Mouse (Mus musculus) G1E (cell line): ENCODE measurements around the gene Rhpn2.

ENCODE experiments used
- CTCF ChIP-seq: IDR thresholded peaks from 2 replicates; pipeline ENCODE4 v1.5.1; 2012; ENCODE audit warnings: low read depth, low read length, inconsistent platforms, mixed read lengths
- GATA1 ChIP-seq: IDR thresholded peaks from 2 replicates; pipeline ENCODE4 v1.6.1; 2012; ENCODE audit warnings: borderline replicate concordance, low read length, inconsistent platforms, mixed read lengths
- POLR2AphosphoS5 ChIP-seq: IDR thresholded peaks from 2 replicates; pipeline ENCODE4 v1.6.1; 2012; ENCODE audit warnings: low read depth, low read length, inconsistent platforms; ENCODE audit not compliant: insufficient replicate concordance

DNA sequence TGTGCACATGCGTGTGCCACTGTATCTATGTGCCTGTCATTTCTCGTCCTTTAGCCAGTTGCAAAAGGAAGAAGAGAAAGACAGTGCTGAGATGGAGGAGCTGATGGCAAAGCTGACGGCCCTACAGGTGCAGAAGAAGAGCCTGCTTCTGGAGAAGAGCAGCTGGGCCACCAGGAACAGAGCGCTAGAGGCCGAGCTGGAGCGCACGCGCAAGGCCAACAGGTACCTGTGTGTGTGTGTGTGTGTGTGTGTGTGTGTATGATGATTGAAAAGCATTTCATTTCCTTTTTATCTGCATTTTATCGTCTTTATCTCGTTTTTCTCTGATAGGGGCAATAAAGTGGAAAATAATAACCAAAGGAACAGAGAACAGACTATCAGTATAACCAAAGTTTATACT, 94.2 kb downstream of the Rhpn2 start:
- TF ChIP-seq CTCF: no peak
- TF ChIP-seq GATA1: no peak
- TF ChIP-seq POLR2AphosphoS5: no peak
